Mouse (Mus musculus) thymus, postnatal 10 days (tissue): ENCODE measurements around the gene Kcna1.

Experiments used
- DNase-seq, 2 experiments: peaks; one replicate each; pipeline ENCODE4 v3.0.0; 2021; ENCODE audit warnings: low spot score in 2 of 2

The Kcna1 gene

DNA sequence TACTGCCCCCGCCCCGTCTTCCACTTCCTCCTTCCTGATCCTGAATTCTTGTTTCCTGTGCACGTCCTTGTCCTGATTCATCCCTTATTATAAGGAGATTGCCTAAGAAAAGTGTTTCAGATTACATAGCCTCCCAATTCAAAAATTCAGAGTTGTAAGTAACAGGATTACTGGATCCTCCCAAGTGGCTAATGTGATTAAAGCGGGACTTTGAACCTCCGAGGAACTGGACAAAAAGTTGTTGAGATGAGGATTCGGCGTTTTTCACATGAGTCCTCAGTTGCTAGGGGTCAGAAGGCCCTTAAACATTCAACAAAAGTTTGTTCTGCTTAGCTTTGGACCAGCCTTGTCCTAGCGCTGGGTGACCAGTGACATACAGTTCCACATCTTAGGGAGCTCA, at the start of gene Kcna1:
TSS of gene Kcna1 (minus strand) at position 4 of the 400 bp plus-strand sequence.
- no peak for DNase-seq

DNA sequence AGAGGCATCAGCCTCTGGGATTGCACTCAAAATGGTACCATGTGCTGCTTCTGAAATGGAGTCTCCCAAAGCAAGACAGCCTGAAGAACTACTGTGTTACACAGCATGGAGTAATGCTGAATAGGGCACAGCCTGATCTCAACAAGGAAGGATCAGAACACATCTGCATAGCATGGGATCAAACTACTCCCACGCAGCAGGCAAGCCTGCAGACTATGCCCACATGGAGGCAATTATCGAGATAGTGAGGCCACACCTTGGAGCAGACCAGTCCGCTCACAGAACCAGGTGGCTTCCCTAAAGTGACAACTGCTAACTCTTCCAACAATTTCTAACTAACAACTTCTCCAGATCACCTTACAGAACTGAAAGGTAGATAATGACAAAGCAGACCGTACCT, 40.9 kb upstream of the Kcna1 start:
- DNase-seq = no peak

DNA sequence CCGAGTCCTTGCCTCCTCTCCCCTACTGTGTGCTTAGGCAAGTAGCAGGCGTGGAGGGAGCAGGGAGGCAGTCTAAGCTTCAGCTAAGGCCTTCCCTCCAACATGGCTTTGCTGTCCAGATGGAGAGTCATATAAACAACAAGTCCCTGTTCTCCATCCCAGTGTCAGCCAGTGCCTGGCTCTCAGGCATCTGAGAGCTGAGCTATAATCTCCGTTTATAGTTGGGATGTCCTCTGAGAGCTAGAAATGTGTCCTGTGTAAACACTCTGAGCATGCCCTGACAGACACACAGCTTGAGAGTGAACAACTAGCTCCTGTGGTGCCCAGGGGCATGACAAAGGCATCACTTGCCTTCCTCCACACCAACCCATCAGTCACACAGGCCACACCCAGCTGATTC, 39.0 kb upstream of the Kcna1 start:
- no peak for DNase-seq

DNA sequence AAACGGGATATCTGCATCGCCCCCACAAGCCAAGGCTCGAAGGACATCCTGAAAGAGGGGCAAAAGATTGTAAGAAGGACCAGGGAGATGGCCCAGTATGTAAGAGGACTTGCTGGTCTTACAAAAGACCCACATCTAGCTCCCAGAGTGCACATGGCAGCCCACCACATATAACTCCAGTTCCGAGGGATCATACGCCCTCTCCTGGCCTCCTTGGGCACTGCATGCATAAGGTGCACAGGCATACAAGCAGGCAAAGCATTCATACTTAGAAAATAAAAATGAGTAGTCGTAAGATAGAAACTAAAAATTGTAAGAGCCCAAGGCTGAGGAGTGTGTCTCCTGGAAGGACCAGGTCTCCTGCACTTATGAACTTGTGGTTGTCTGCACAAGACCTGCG, 32.8 kb upstream of the Kcna1 start:
- DNase-seq = no peak

DNA sequence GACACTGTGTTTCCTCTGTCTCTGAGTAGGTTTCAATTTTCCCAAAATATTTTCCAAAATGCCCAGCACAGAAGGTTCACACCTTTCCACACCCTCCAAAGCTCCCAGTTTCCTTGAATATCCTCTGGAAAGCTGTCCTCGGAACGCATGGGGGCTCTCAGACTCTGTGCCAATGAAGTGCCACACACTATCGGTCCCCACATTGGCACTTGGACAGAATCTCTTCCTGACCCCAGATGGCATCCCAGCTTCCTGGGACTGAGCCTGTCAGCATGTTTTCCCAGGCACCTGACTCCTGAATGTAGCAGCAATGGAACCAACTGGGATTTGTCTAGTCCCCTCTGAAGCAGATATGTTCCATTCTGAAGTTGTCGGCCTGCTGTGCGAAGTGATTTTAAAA, 20.8 kb upstream of the Kcna1 start:
- DNase-seq = no peak

DNA sequence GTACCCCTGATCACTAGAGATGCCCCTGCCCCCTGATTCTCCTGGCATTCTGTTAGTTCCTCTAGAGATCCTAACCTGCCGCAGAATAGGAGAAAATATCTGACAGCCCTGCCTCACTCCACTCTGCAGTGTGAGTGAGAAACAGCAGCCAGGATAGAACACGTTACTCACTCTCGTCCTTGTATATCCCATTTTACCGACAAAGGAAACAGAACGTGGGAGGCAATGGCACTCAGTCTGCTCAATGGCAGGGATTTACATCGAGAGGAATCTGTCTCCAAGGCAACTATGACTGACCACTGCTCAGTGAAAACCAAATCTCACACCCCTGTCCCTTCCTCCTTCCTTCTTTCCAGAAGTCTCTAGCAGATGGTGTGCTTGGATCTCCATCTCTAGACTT, 19.9 kb upstream of the Kcna1 start:
- no peak for DNase-seq

DNA sequence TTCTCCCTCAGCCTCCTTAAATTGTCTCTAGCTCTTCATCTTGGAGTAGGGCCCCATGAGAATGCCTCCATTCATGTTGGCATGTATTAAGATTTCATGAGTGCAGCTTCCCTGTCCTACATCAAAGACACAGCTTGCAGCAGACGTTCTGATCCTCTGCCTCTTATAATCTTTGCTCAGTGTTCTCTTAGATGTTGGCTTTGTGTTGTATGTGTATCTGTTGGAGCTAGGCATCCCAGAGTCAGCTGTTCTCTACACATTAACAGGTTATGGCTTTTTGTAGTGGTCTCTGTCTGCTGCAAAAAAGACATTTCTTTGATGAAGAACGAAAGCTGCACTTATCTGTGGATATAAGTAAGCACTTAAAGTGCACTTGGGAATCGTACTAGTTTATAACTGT, 18.4 kb upstream of the Kcna1 start:
- no peak for DNase-seq

DNA sequence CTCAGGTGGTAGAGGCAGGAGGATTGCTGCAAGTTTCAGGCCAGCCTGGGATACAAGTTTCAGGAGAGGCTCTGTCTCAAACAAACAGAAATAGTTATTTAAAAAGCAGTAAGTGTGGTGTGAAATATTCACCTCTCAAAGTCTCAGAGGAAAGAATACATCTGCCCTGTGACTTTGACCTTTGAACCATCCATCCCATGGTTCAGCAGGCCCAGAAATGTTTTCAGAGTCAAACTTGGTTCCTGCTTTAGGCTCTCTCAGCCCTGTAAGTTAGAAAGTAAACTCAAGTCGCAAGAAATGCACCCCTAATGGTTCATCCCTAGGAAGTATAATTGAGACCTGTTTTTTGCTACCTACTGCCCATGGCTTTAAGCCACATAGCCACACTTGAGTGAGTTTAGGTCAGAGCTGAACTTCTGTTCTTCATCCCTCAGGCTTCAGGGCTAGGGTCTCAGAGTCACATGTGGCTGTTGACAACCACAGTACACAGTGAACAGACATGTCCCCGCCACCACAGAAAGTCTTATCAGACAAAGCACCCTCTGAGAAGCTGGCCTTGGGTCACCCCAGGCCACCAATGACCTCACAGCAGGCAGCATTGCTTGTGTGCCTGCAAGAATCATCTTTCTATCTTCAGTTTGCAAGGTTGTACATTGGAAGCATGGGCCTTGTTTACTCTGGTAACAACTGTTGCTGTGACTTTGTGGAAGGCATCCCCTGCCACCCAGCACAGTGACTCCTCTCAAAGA, 11.6 kb upstream of the Kcna1 start:
- no peak for DNase-seq

DNA sequence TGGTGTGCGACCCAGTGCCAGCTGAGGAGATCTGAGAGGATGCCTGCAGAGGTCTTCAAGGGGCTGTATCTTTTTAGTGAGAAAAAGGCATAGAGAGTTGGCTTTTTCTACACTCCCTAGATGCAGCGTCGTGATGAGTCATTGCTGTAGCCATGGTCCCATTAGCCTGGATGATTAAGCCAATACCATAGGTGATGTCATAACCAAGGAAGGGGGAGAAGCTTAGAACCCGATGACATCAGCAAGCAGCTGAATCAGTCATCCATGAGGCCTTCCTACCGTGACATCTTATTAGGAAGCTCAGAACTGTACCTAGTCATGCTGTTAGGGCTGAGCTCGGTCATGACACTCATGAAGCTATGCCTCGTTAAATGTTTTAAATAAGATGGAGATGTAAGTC, 7.4 kb upstream of the Kcna1 start:
- DNase-seq = no peak

DNA sequence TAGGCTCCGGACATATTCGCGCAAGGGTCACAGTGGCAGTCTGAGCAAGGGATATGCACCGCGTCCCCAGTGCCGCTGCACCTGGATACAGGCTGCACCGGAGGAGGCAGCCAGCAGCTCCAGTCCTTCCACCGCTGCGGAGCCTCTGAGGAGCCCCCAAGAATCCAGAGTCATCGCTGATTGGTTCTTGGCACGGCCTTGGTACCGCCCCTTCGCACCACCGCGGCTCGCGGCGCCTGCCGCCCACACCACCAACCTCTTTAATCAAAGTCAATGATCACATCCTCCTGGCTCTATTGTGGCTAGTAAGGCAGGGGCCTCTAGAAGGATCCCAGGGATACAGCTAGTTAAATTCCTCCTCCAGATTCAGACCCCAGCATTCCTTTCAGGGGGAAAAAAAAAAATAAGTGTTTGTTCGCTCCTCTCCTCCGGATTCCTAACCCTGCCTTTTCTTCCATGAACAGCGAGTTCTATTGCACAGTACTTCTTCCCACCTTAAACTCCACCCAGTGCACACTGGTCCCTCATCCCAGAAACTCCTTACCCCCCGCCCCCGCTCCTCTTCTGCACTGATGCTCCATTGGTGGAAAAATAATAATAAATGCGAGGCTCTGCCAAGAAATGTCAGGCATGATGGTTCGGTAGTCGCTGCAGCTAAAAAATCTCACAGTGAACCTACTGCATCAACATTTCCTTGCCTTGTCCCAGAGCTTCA, 383 bp downstream of the Kcna1 start:
- peak in 1 of 2 experiments; percentile 18 for DNase-seq

DNA sequence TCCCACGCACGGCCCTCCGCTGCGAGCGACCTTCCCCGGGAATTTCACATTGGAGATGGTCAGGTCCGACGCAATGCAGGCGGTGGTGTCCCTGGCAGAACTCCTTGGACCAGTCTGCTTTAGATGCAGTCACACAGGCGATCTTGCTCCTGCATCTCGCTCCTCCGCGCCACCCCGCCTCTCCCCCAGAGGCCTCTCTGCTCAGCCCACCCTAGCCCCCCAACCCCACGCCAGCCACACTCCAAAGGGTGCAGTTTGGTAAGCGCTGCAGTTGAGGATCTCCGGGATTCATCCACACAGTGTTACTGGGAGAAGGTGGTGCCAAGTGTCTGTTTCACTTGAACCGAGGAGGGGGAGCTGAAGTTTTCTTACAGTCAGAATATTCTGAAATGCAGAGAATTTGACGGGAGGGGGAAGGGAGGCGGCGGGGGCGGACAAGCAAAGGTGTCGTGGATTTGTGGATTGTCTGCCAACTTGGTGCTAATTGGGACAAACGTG, 1.1 kb downstream of the Kcna1 start:
- DNase-seq = no peak

DNA sequence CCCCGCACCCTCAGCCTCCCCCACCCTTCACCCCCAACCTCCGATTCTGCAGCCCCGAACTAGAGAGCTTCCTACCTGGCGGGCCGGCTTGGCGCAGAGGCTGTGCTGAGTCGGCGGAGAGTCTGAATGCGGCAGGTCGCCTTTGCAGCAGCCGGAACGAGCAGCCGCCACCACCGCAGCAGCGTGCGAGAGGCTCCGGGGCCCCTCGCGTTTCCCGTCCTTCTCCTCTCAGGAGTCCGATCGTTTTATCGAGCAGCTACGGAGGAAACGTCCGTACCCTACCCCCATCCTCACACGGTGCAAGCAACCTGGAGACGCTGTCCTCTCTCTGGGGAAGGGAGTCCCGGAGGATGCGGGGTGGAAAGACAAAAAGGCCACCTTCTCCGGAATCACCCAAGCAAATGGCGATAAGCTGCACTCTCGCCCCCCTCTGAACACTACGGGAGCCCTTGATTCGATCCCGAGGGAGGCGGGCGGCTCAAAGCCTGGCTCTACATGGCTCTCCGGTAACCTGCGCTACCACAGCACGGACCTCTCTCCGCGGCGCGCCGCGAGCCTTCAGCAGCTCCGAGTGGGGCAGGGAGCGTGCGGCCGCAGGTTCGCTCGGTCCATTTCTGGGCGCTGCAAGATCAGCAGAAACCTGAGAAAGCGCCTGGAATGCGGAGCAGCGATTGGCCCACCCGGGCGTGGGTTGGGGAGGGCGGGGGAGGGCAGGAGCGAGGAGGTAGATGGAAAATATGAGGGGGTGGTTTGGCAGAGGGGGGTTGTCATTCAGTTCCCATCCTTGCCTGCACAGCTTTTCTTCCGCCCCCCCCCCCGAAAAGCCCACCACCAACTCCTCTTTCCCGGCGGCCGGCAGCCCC, 1.8 kb downstream of the Kcna1 start:
- DNase-seq = peak in 1 of 2 experiments; percentile 11

DNA sequence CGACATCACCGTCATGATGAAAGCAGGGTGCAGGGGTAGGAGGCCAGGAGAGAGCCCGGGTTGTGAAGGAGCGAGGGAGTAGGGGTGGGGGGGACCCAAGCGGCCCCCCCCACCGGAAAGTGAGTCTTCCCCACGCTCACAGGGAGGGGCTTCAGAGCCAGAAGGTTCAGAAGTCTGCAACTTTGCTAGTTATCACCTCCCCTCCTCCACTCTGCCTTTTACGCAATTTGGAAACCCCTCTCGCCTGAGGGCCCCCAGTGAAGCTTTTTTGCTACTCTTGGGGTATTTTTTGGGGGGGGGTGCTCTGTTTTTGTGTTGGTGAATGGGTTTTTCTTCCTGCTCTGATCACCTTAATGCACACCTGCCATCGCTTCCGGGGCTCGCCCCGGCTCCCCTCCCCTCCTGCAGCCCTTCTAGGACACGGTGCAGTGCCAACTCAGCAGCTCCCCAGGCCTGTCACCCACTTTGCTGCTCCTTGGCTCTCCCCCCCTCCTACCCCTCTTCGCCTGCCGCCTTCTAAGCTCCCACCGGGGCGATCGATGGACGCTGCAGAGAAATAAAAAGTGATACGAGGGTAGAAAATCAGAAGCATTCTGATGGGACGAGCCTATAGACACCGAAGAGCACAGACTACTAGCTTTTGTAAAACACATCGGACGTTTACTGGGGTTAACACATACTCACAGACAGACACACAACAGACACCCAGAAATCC, 2.7 kb downstream of the Kcna1 start:
- no peak for DNase-seq

DNA sequence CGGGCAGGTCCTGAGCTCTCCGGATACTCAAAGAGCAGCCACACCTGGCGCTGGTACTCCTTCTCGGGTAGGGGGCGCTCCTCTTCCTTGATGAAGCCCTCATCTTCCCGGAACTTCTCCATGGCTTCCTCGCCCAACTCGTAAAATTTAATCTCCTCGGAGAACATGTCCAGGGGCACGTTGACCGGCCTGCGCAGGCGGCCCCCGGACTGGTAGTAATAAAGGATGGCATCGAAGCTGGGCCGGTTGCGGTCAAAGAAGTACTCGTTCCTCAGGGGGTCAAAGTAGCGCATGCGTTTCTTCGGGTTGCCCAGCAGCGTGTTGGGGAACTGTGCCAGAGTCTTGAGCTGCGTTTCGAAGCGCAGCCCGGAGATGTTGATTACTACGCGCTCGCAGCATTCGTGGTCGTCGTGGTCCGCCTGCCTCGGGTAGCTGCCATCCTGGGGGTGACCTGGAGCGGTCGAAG, 3.3 kb downstream of the Kcna1 start:
- no peak for DNase-seq

DNA sequence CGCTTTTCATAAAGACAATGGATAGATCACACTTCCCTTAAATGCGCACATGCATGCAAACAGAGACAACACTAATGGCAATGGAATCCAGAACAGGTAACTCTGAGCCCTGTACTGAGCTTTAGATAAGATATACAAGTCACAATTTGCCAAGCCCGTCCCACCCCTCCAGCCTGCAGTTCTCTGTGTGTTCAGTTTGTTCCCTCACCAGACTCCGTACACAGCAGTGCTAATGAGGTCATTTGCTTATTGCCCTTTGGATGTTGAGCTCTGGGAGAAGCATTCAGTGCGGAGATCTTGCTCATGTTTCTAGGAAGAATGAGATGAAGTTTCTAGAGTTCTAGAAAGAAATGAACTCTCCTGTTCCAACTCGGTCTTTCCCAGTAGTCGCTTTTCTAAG, 17.7 kb downstream of the Kcna1 start:
- no peak for DNase-seq

DNA sequence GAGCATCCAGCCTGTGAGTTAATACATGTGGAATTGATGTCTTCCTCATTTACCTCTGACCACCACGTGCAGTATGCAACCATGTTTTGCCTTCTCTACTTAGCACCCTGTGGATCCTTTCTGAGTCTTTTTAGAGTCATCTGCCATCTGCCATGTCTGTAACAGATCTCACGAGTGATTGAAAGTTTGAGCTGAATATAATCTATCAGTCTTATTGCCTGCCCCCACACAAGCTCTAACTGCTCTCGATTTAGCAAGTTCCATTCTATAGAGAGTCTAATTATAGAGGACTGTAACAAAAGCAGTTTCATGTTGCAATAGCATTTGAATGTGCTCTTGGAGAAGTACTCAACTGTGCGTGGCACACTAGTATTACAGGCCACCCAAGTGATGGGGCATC, 27.7 kb downstream of the Kcna1 start:
- no peak for DNase-seq

DNA sequence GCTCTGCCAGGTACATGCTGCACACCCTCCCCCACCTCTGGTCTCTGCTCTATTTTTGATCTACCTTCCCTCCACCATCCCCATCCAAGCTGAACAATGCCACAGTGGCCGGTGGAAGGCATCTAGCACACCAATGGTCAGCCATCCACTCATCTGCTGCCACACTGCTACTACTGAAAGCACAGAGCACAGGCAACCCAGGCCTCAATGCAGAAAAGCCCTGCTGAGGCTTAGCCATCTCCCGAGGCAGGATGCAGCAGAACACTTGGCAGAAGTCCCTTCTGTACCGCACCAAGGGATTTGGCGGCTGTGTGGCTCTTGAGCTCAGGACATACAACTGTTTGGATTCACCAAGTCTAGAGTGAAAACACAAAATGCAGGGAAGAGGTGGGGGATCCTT, 35.4 kb downstream of the Kcna1 start:
- DNase-seq = no peak

DNA sequence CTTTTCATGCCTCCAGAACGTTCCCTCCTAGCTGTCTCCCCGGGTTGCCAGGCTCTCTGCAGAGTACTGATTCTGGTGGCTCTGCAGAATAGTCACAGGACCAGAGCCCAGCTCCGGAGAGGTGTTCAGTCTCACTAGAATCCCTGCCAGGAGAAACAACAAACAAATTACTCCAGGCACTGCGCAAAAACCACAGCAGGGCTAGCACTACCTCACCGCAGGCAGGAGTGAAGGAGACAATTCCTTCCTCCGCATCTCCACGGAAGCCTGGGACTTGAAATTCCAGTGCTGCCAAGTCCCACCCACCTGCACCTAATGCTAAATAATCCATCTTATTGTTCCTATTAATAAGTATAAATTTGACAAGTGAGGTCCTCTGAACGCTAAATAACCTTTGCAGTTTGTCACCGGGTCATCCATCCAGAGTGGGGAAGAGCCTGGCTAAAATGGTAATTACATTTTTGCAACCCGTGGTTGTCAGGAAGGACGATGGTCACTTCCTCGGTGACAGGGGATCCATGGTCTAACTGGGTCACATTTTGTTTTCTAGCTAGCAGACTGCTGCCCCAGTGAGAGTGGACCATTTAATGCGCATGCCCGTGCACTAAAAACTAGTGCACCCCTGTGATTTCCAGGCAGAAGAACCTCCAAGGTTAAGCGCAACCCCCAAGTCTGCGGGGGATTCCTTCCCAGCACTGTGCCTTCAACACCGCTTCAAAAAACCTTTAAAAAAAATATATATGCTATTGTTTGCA, 36.8 kb downstream of the Kcna1 start:
- no peak for DNase-seq

DNA sequence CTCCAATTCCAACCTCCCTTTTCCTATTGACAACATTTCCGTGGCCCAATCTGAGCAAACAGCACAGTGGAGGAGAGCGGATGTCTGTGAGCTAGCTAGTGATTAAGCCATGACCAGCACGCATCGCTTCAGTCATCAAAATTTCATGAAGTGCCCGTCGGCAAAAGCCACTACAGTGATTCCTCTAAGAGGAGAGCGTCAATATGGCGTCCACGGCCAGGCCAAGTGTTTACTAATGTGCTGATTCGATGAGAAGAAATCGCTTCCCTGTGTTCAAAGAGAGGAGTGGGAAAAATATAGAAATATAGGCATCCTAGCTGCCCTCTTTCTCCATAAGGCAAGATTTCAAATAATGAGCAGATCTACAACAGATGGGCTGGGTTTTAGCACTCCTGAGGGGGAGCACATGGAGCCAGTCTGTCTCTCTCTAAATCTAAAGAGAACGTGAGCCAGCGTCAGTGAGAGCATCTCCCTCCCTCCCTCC, 44.3 kb downstream of the Kcna1 start:
- DNase-seq = no peak

DNA sequence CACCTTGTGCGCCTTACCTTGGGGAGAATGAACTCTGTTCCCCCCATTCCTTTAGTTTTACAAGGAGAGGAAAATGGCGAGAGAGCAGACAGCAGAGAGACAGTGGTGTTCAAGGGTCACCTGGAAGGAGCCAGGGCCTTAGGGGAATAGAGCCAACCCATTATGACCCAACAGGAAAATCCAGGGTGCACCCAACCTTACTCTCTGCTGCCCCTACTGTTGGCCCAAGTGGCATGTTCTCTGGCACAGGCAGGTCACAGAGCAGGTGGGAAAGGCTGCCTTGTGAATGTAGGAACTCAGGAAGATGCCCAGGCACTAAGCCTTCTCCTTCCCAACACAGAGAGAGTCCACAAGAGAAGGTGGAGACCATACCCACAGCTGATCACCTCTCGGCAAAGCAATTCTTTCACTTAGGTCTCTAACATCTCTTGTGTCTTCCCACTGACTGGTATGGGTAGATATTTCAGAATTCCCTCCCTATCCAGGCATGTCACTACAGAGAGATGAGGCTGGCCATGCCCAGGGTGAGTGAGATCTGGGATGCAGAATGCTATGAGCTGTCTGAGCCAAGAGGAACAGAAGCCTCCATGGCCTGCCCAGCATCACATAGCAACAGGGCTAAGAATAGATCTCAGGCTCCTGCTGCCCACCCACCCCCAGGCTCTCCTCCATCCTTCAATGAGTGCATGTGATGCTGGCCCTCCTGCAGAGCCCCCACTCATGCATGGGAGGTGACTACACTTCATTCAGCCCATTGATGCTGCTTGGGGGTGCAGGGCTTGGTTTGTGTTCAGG, 46.8 kb downstream of the Kcna1 start:
- DNase-seq = no peak
